Mouse (Mus musculus): ENCODE results near the gene Dlgap1. TPM values are rescaled to one million over a fixed set of nuclear protein-coding genes. Genes with fewer than 3 reads are reported as not detected.

Dlgap1 gene
- total RNA-seq, 2 experiments from 2014 or later: 0.05 to 0.22 TPM

GRCm38 (mm10) chr17:70602051-70602450 is 633.2 kb downstream of the Dlgap1 start:
- no peak overlapping the region for H3K27ac ChIP-seq
- intact Hi-C loops (cut with DNase I): no loop called here
- DNase-seq: no peak
- H3K4me3 ChIP-seq: no peak overlapping the region
- no peak for TF ChIP-seq CTCF (IDR thresholded peaks at IDR 0.05)

GRCm38 (mm10) chr17:70605659-70606058 is 636.8 kb downstream of the Dlgap1 start:
- TF ChIP-seq CTCF (IDR thresholded peaks at IDR 0.05): no peak
- intact Hi-C loops (cut with DNase I): no loop called here
- no peak for DNase-seq
- Histone ChIP-seq H3K27ac (no peak overlapping the region), H3K4me3 (no peak overlapping the region)

GRCm38 (mm10) chr17:70612171-70612570 is 643.3 kb downstream of the Dlgap1 start:
- H3K4me3 ChIP-seq: no peak overlapping the region
- no peak for TF ChIP-seq CTCF (IDR thresholded peaks at IDR 0.05)
- DNase-seq: no peak
- intact Hi-C loops (cut with DNase I): no loop called here
- no peak overlapping the region for H3K27ac ChIP-seq

GRCm38 (mm10) chr17:70613897-70614296 is 645.0 kb downstream of the Dlgap1 start:
- intact Hi-C loops (cut with DNase I): no loop called here
- no peak overlapping the region for H3K4me3 ChIP-seq
- TF ChIP-seq CTCF (IDR thresholded peaks at IDR 0.05): no peak
- no peak overlapping the region for H3K27ac ChIP-seq
- no peak for DNase-seq

- DNase-seq: no peak
- H3K4me3 ChIP-seq: no peak overlapping the region
- no peak overlapping the region for H3K27ac ChIP-seq
- intact Hi-C loops (cut with DNase I): no loop called here
- TF ChIP-seq CTCF (IDR thresholded peaks at IDR 0.05): no peak
These were observed 645.7 kb downstream of the Dlgap1 start for GRCm38 (mm10) chr17:70614407-70615060.

GRCm38 (mm10) chr17:70622493-70622892 is 653.6 kb downstream of the Dlgap1 start:
- Histone ChIP-seq H3K27ac (no peak overlapping the region), H3K4me3 (no peak overlapping the region)
- DNase-seq: no peak
- intact Hi-C loops (cut with DNase I): no loop called here
- TF ChIP-seq CTCF (IDR thresholded peaks at IDR 0.05): no peak

GRCm38 (mm10) chr17:70626396-70626795 is 657.5 kb downstream of the Dlgap1 start:
- TF ChIP-seq CTCF (IDR thresholded peaks at IDR 0.05): no peak
- no peak for DNase-seq
- intact Hi-C loops (cut with DNase I): no loop called here
- H3K27ac ChIP-seq: no peak overlapping the region
- no peak overlapping the region for H3K4me3 ChIP-seq

- intact Hi-C loops (cut with DNase I): no loop called here
- no peak for DNase-seq
- TF ChIP-seq CTCF (IDR thresholded peaks at IDR 0.05): no peak
- H3K27ac ChIP-seq: no peak overlapping the region
- H3K4me3 ChIP-seq: no peak overlapping the region
These were observed 658.1 kb downstream of the Dlgap1 start for GRCm38 (mm10) chr17:70626925-70627324.

- no peak overlapping the region for H3K4me3 ChIP-seq
- peak; percentile 23 for DNase-seq
- H3K27ac ChIP-seq: no peak overlapping the region
- no peak for TF ChIP-seq CTCF (IDR thresholded peaks at IDR 0.05)
- intact Hi-C loops (cut with DNase I): loop anchor here (5.0 kb wide), 1 partner anchor 103 kb away; no protein-coding TSS in a partner anchor
These were observed 660.9 kb downstream of the Dlgap1 start for GRCm38 (mm10) chr17:70629653-70630378.

GRCm38 (mm10) chr17:70633181-70633944 is 664.5 kb downstream of the Dlgap1 start:
- H3K4me3 ChIP-seq: no peak overlapping the region
- TF ChIP-seq CTCF (IDR thresholded peaks at IDR 0.05): peak; percentile 78
- peak; percentile 73 for DNase-seq
- intact Hi-C loops (cut with DNase I): loop anchor here (1.0 to 5.0 kb wide), 2 partner anchors 106 to 204 kb away; no protein-coding TSS in a partner anchor
- H3K27ac ChIP-seq: no peak overlapping the region

GRCm38 (mm10) chr17:70643211-70643610 is 674.3 kb downstream of the Dlgap1 start:
- intact Hi-C loops (cut with DNase I): no loop called here
- no peak for DNase-seq
- Histone ChIP-seq H3K27ac (no peak overlapping the region), H3K4me3 (no peak overlapping the region)
- no peak for TF ChIP-seq CTCF (IDR thresholded peaks at IDR 0.05)

GRCm38 (mm10) chr17:70646641-70647040 is 677.8 kb downstream of the Dlgap1 start:
- intact Hi-C loops (cut with DNase I): no loop called here
- no peak for DNase-seq
- H3K4me3 ChIP-seq: no peak overlapping the region
- H3K27ac ChIP-seq: no peak overlapping the region
- no peak for TF ChIP-seq CTCF (IDR thresholded peaks at IDR 0.05)

- Histone ChIP-seq H3K27ac (no peak overlapping the region), H3K4me3 (no peak overlapping the region)
- TF ChIP-seq CTCF (IDR thresholded peaks at IDR 0.05): no peak
- DNase-seq: no peak
- intact Hi-C loops (cut with DNase I): no loop called here
These were observed 692.5 kb downstream of the Dlgap1 start for GRCm38 (mm10) chr17:70661382-70661781.

All from gastrocnemius, adult 2 months (tissue).